Mouse (Mus musculus) liver, postnatal 0 days (tissue): ENCODE measurements around the gene Gldc.
"Not testable (repeated sequence)": the region's sequence is repeated elsewhere in the genome, so short reads cannot be mapped to it uniquely, and the experiment has no call there.

Experiments
- CTCF ChIP-seq: sonication (generic); IDR thresholded peaks from 2 replicates; pipeline ENCODE4 v1.5.1; 2016; ENCODE audit warnings: antibody characterized with exemption, low read depth
- EP300 ChIP-seq: IDR thresholded peaks from 2 replicates; pipeline ENCODE4 v1.6.1; 2016; ENCODE audit warnings: antibody characterized with exemption, low read depth, mild to moderate bottlenecking

DNA sequence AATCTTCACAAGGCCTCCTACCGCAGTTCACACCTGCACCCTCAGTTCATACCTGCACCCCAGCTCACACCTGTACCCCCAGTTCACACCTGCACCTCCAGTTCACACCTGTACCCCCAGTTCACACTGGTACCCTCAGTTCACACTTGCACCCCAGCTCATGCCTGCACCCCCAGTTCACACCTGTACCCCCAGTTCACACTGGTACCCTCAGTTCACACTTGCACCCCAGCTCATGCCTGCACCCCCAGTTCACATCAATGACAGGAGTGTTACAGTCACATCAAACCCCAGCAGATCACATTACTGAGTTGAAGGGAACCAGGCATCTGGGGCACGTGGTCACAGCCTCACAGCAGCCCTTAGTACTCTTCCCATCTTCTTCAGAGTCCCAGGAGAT is 40.5 kb upstream of the Gldc start:
- not testable (repeated sequence) for TF ChIP-seq CTCF, EP300
